Mouse (Mus musculus): ENCODE measurements around the gene Klhl28. TPM values are rescaled to one million over a fixed set of nuclear protein-coding genes. Genes with fewer than 3 reads are reported as not detected.

The Klhl28 gene
- total RNA-seq (2023) = 10 to 100 TPM; 18.7 to 20.1 TPM

DNA sequence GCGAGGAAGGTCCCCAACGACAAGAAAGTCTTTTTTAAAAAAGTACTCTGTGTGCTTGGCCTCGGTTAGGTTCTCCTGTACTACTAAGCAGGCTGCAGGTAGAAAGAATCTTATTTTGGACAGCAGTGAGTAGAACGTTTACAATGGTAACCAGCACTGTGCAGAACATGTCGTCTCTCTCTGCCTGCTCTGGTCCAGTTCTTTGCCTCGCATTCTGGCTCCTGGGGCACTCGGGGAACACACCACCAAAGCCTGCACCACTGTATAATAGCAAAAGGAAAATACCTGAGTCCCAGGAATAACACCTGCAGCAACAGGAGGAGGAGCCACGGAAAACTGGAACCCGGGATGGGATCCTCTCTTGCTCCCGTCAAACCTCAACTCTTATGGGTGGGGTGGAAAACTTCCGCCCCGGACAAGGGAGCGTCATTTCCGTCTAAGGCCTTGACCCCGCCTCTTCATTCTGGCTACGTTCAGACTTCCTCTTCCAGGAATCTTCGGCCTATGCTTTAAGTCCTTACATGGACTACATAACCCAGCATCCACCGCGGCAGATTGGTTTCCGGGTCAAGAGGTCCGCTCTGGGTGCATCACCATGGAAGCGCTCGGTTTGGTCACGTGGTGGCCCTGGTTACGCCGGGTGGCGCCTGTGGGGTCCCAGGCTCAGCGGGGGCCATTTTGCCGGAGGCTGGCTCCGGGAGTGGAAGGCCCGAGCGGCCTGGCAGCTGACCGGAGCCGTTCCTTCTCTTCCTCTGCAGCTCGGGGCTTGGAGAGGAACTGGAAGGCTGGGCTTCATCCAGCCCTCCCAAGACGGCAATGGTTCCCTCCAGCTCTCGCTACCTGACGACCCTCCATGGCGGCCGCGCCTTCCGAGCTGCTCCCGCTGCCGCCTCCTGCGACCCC lies at the start of gene Klhl28, which contains the start of gene Togaram1:
TSS of gene Klhl28 (minus strand) at position 411 of the 903 bp plus-strand sequence.
TSS of gene Togaram1 (plus strand) at position 681 of the 903 bp plus-strand sequence.

DNA sequence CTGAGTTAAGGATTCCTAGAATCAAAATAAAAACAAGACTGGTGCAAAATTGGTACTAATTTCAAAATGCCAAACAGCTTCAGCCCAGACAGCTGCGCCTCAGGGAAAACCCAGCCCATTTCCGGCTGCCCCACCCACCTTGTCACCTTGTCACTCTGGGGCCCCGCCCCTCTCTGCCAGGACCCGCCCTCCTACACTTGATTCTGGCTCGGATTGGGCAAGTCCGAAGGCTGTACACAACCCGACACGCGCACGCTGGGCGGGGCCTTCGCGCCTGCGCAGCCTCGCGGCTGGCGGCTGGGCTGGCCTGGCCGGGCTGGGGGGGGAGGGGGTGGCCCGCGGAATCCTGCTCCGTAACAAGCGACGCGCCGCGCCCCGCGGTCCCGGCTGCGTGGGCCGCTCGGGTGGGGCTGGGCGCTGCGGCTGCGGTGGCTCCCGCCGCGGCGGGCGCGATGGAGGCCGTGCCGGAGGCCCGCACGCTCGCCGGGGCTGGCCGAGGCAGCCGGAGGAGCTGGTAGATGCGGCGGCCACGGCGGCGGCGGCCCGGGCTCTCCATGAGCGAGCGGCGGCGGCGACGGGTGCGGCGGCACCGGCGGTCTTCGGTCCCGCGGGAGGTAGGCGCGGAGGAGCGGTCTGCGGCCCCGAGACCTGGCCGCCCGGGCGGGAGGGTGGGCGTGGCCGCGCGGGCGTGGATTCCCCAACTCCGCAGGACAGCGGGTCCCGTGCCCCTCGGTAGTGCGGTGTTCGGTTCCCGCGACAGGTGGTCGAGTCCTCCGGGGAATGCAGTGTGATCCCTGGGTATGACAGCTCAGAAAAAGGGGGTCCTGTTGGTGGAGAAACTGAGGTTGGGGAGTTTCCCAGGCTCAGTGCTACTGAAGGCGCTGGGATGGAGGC lies 47.5 kb downstream of the Klhl28 start, which contains the start of gene Gm527:
TSS of gene Gm527 (plus strand) at position 329 of the 894 bp plus-strand sequence.

Other genes starting within 250 kb of the Klhl28 start
- gene Gm527, start 47.6 kb downstream of the Klhl28 start, total RNA-seq (2023) = 1 to 10 TPM; 3.0 to 3.7 TPM
- 10 to 100 TPM; 25.7 to 28.5 TPM for gene Togaram1, start 270 bp upstream of the Klhl28 start, total RNA-seq (2023)
- gene Prpf39, start 70.8 kb upstream of the Klhl28 start, total RNA-seq (2023) = 10 to 100 TPM; 45.7 to 52.7 TPM
- gene Fkbp3, start 108.5 kb upstream of the Klhl28 start, total RNA-seq (2023) = 10 to 100 TPM; 22.5 to 23.5 TPM
- gene Fancm, start 110.1 kb upstream of the Klhl28 start, total RNA-seq (2023) = 10 to 100 TPM in 1 of 2 experiments, 1 to 10 TPM in 1; 8.0 to 10.5 TPM
- gene Mis18bp1, start 207.1 kb upstream of the Klhl28 start, total RNA-seq (2023) = 10 to 100 TPM; 16.9 to 18.3 TPM

All from neutrophil, adult 59 days (primary cell).